Mouse (Mus musculus): ENCODE results near the gene Alg14.

The Alg14 gene

GRCm38 (mm10) chr3:121402096-121402495 lies 110.5 kb downstream of the Alg14 start:
- no peak for DNase-seq (ENCODE audit: low read depth in 2 of 2, low spot score in 2 of 2)

GRCm38 (mm10) chr3:121403449-121403848 lies 111.9 kb downstream of the Alg14 start:
- no peak for DNase-seq (ENCODE audit: low read depth in 2 of 2, low spot score in 2 of 2)

GRCm38 (mm10) chr3:121405101-121405500 lies 113.5 kb downstream of the Alg14 start:
- DNase-seq (ENCODE audit: low read depth in 2 of 2, low spot score in 2 of 2) = no peak

- DNase-seq (ENCODE audit: low read depth in 2 of 2, low spot score in 2 of 2) = no peak
Measured at GRCm38 (mm10) chr3:121407417-121407816, 115.8 kb downstream of the Alg14 start.

GRCm38 (mm10) chr3:121408386-121408785 lies 116.8 kb downstream of the Alg14 start:
- no peak for DNase-seq (ENCODE audit: low read depth in 2 of 2, low spot score in 2 of 2)

- no peak for DNase-seq (ENCODE audit: low read depth in 2 of 2, low spot score in 2 of 2)
Measured at GRCm38 (mm10) chr3:121411450-121411849, 119.9 kb downstream of the Alg14 start.
